Mouse (Mus musculus) liver, embryonic 11.5 days (tissue): ENCODE results near the gene Scn3a. TPM values are rescaled to one million over a fixed set of nuclear protein-coding genes. Genes with fewer than 3 reads are reported as not detected.

Experiments
- ATAC-seq: fragments of 200-750 bp; cut with Nextera tagmentation; replicated peaks from 2 replicates; pipeline ENCODE4 v1.8.0; 2017; ENCODE audit warnings: moderate number of reproducible peaks, mild to moderate bottlenecking, moderate TSS enrichment, moderate library complexity; ENCODE audit not compliant: low FRiP score
- DNase-seq: peaks from one replicate; pipeline ENCODE4 v3.0.0-alpha.2; 2017; ENCODE audit warnings: low spot score
- H3K27ac ChIP-seq: fragments of 300-500 bp; sonication (generic); 2 replicates; pipeline ENCODE4 v1.5.1; 2014; ENCODE audit warnings: mild to moderate bottlenecking, low read depth, low read length, control low read depth
- H3K27me3 ChIP-seq: fragments of 300-500 bp; sonication (generic); replicated peaks from 2 replicates; pipeline ENCODE4 v1.6.1; 2014; ENCODE audit warnings: low read length, mixed read lengths; ENCODE audit not compliant: control insufficient read depth, insufficient read depth
- H3K36me3 ChIP-seq: fragments of 300-500 bp; sonication (generic); 2 replicates; pipeline ENCODE4 v1.6.1; 2014; ENCODE audit warnings: mild to moderate bottlenecking, low read length, moderate library complexity, mixed read lengths; ENCODE audit not compliant: control insufficient read depth, insufficient read depth
- H3K4me1 ChIP-seq: fragments of 300-500 bp; sonication (generic); replicated peaks from 2 replicates; pipeline ENCODE4 v1.6.1; 2014; ENCODE audit warnings: low read length, mixed read lengths; ENCODE audit not compliant: control insufficient read depth, insufficient read depth
- H3K4me2 ChIP-seq: fragments of 300-500 bp; sonication (generic); 2 replicates; pipeline ENCODE4 v1.6.1; 2014; ENCODE audit warnings: mild to moderate bottlenecking, control low read depth, moderate library complexity
- H3K4me3 ChIP-seq: fragments of 300-500 bp; sonication (generic); 2 replicates; pipeline ENCODE4 v1.5.1; 2014; ENCODE audit warnings: low read depth, low read length, control low read depth
- H3K9ac ChIP-seq: fragments of 300-500 bp; sonication (generic); 2 replicates; pipeline ENCODE4 v1.6.1; 2014; ENCODE audit warnings: low read depth, low read length, control low read depth
- H3K9me3 ChIP-seq: fragments of 300-500 bp; sonication (generic); 2 replicates; pipeline ENCODE4 v1.6.1; 2016; ENCODE audit warnings: low read length, inconsistent platforms, mixed read lengths; ENCODE audit not compliant: control insufficient read depth
- WGBS: fragments of 180-500 bp; shearing (Covaris S2); extraction: QIAGEN DNeasy Blood & Tissue Kit; methylation state at CpG from one replicate; pipeline ENCODE4 v1.1.7; 2014; 5-methylcytosine and 5-hydroxymethylcytosine counted together
- polyA plus RNA-seq: library from polyadenylated mRNA; unstranded; fragments of >200 nt; fragmentation: Nextera tagmentation; extraction: Ambion mirVana; gene quantifications from 2 replicates; pipeline ENCODE4 v1.2.1, GENCODE M21; 2014

Scn3a gene
- polyA plus RNA-seq, 1 experiment from 2014 or later, result 0.08 TPM

DNA sequence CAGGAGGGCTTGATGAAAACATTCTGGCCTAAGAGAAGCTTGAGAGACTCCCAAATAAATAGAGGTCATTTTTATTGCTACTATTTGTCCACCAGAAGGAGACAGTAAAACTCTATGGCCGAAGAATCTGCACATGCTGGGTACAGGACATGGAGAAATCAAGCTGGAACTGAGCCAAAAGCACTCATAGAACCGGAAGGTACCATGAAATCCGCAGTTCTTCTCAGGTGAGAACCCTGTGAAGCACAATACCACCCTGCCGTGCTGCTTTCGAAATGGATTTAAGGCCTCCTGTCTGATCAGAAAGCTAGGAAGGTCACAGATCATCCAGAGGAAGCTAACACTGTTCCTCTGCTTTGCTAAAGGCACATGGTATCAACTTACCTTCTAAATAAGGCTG is 143.9 kb downstream of the Scn3a start:
- 73% methylated on average over 5 of the region's 5 CpGs for WGBS
- DNase-seq (no peak), ATAC-seq (no peak)
- Histone ChIP-seq H3K27me3 (no peaks in the 10 kb centered on the region), H3K4me2 (no peak overlapping the region), H3K9ac (no peak overlapping the region), H3K4me1 (no peaks in the 10 kb centered on the region), H3K9me3 (no peaks in the 10 kb centered on the region), H3K27ac (no peak overlapping the region), H3K36me3 (no peaks in the 10 kb centered on the region), H3K4me3 (no peak overlapping the region)

- Histone ChIP-seq H3K4me1 (no peaks in the 10 kb centered on the region), H3K4me3 (no peak overlapping the region), H3K27me3 (no peaks in the 10 kb centered on the region), H3K36me3 (no peaks in the 10 kb centered on the region), H3K27ac (no peak overlapping the region), H3K9me3 (no peaks in the 10 kb centered on the region), H3K9ac (no peak overlapping the region), H3K4me2 (no peak overlapping the region)
- 64% methylated on average over 11 of the region's 11 CpGs for WGBS
- DNase-seq (no peak), ATAC-seq (no peak)
Measured at GRCm38 (mm10) chr2:65421259-65422255, 145.9 kb downstream of the Scn3a start.

GRCm38 (mm10) chr2:65418608-65419007 is 148.8 kb downstream of the Scn3a start:
- Histone ChIP-seq H3K9ac (no peak overlapping the region), H3K4me3 (no peak overlapping the region), H3K36me3 (no peaks in the 10 kb centered on the region), H3K4me1 (no peaks in the 10 kb centered on the region), H3K9me3 (no peaks in the 10 kb centered on the region), H3K27me3 (no peaks in the 10 kb centered on the region), H3K4me2 (no peak overlapping the region), H3K27ac (no peak overlapping the region)
- DNase-seq (no peak), ATAC-seq (no peak)
- 48% methylated on average over 1 of the region's 1 CpGs for WGBS

DNA sequence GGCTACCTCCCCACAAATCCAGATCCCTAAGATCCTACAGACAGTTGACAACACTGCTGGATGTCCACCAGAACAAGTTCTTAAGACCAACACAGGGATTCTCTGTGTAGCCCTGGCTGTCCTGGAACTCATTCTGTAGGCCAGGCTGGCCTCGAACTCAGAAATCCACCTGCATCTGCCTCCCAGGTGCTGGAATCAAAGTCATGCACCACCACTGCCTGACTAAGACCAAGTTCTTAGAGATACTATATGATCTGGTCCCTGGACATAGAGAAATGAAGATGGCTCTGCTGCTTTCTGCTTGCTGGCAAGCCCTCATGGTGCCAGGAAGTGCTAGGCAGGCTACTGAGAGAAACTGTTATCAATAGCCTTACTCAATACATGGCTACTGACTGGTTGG is 150.9 kb downstream of the Scn3a start:
- Histone ChIP-seq H3K9me3 (no peaks in the 10 kb centered on the region), H3K36me3 (no peaks in the 10 kb centered on the region), H3K27ac (no peak overlapping the region), H3K4me1 (no peaks in the 10 kb centered on the region), H3K4me3 (no peak overlapping the region), H3K27me3 (no peaks in the 10 kb centered on the region), H3K4me2 (no peak overlapping the region), H3K9ac (no peak overlapping the region)
- DNase-seq (no peak), ATAC-seq (no peak)
- WGBS, result 81% methylated on average over 1 of the region's 1 CpGs

- Histone ChIP-seq H3K36me3 (no peaks in the 10 kb centered on the region), H3K4me2 (no peak overlapping the region), H3K9ac (no peak overlapping the region), H3K9me3 (no peaks in the 10 kb centered on the region), H3K4me3 (no peak overlapping the region), H3K4me1 (no peaks in the 10 kb centered on the region), H3K27me3 (no peaks in the 10 kb centered on the region), H3K27ac (no peak overlapping the region)
- DNase-seq (no peak), ATAC-seq (no peak)
- whole genome bisulfite sequencing, result 11% methylated on average over 2 of the region's 2 CpGs
Measured at GRCm38 (mm10) chr2:65415294-65415693, 152.1 kb downstream of the Scn3a start.

GRCm38 (mm10) chr2:65414806-65415281 is 152.6 kb downstream of the Scn3a start:
- Histone ChIP-seq H3K4me3 (no peak overlapping the region), H3K27me3 (no peaks in the 10 kb centered on the region), H3K36me3 (no peaks in the 10 kb centered on the region), H3K27ac (no peak overlapping the region), H3K4me2 (peak overlapping the region; percentile 62; the same call in 1 of the 2 replicates), H3K9ac (no peak overlapping the region), H3K4me1 (no peaks in the 10 kb centered on the region), H3K9me3 (no peaks in the 10 kb centered on the region)
- peak; percentile 33 for DNase-seq
- 6% methylated on average over 6 of the region's 6 CpGs for WGBS
- ATAC-seq, result no peak; the same call in 1 of the 2 replicates

DNA sequence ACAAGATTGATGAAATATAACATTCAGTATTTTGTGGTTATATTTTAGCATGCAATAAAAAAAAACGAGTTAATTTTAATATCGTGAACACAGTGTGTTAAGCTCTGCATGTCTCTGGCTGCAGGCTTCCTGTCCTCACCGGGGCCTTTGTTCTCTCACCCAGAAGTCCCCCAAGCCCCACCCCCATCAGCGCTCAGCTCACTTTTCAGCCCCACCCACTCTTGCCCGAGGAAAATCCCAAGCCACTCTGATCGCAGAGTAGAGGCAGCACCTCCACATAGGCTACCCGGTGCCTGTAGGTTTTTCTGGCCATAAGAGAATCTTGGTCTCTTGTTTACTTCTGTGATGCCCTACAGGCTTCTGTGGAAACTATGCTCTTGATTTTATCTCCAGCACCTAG is 153.2 kb downstream of the Scn3a start:
- peak overlapping the region; percentile 62 for H3K4me2 ChIP-seq
- H3K4me3 ChIP-seq, result peak overlapping the region; percentile 27; the same call in 1 of the 2 replicates
- no peaks in the 10 kb centered on the region for H3K9me3 ChIP-seq
- under 1% methylated on average over 7 of the region's 7 CpGs for WGBS
- H3K36me3 ChIP-seq, result no peaks in the 10 kb centered on the region
- DNase-seq (peak; percentile 52), ATAC-seq (peak; percentile 83)
- no peak overlapping the region for H3K9ac ChIP-seq
- H3K27ac ChIP-seq, result no peak overlapping the region
- no peaks in the 10 kb centered on the region for H3K27me3 ChIP-seq
- H3K4me1 ChIP-seq, result no peaks in the 10 kb centered on the region

- Histone ChIP-seq H3K4me1 (no peaks in the 10 kb centered on the region), H3K4me2 (peak overlapping the region; percentile 62), H3K27me3 (no peaks in the 10 kb centered on the region), H3K27ac (no peak overlapping the region), H3K36me3 (no peaks in the 10 kb centered on the region), H3K9me3 (no peaks in the 10 kb centered on the region), H3K9ac (no peak overlapping the region), H3K4me3 (peak overlapping the region; percentile 23; the same call in 1 of the 2 replicates)
- DNase-seq, result no peak
- peak; percentile 46; the same call in 1 of the 2 replicates for ATAC-seq
- WGBS, result 2% methylated on average over 3 of the region's 3 CpGs
Measured at GRCm38 (mm10) chr2:65413746-65414145, 153.7 kb downstream of the Scn3a start.
